17 mouse cellular contexts compared by ENCODE assay signal in genomic region chr4:106958117-106958516, GRCm38 (mm10). TPM values are rescaled to one million over a fixed set of nuclear protein-coding genes. Genes with fewer than 3 reads are reported as not detected.
DNase-seq lines count a peak whose midpoint lies in the region; ATAC-seq and TF ChIP-seq lines count a peak whose summit lies in the region.
"Had no signal": no experiment of that assay in that cellular context is flagged by ENCODE, and none has a peak within 500 bp of the region (broad histone marks: within the 10 kb centered on the region; RNA-seq: fewer than 3 reads in every experiment).

No protein-coding gene starts in this region.

- H3K4me3 ChIP-seq in midbrain, postnatal 0 days (ENCODE audit: low read depth, low read length): no peak overlapping the region
- H3K4me3 ChIP-seq in midbrain, embryonic 16.5 days (ENCODE audit: low read depth, low read length): no peak overlapping the region
- no peak overlapping the region for H3K4me3 ChIP-seq in intestine, embryonic 16.5 days (ENCODE audit: low read length)
- H3K4me3 ChIP-seq in stomach, embryonic 15.5 days (replicated peaks): no peak overlapping the region
- no peak overlapping the region for H3K4me3 ChIP-seq in lung, adult 2 months (replicated peaks; ENCODE audit: extremely low read depth, low read depth, low read length)
- H3K4me3 ChIP-seq: embryonic facial prominence, embryonic 13.5 days; forebrain, embryonic 10.5 days; midbrain, embryonic 10.5 days had no signal

- no peak for TF ChIP-seq POLR2A in lung, adult 2 months (IDR thresholded peaks at IDR 0.05; ENCODE audit: borderline replicate concordance, extremely low read depth, low read depth, low read length)

- no peaks in the 10 kb centered on the region for H3K27me3 ChIP-seq in midbrain, postnatal 0 days (ENCODE audit: insufficient read depth, low read length)
- no peaks in the 10 kb centered on the region for H3K27me3 ChIP-seq in midbrain, embryonic 16.5 days (ENCODE audit: control insufficient read depth, insufficient read depth, low read depth, low read length)
- no peaks in the 10 kb centered on the region for H3K27me3 ChIP-seq in intestine, embryonic 16.5 days (replicated peaks; ENCODE audit: control insufficient read depth, insufficient read depth, low read length)
- no peaks in the 10 kb centered on the region for H3K27me3 ChIP-seq in stomach, embryonic 15.5 days (replicated peaks)
- H3K27me3 ChIP-seq: embryonic facial prominence, embryonic 13.5 days had no signal

- H3K4me1 ChIP-seq in midbrain, postnatal 0 days (ENCODE audit: insufficient read depth, low read length): peaks cover 38% of the 10 kb centered on the region
- H3K4me1 ChIP-seq in midbrain, embryonic 16.5 days (ENCODE audit: control insufficient read depth, insufficient read depth, low read length): peaks cover 57% of the 10 kb centered on the region
- H3K4me1 ChIP-seq in intestine, embryonic 16.5 days (ENCODE audit: control insufficient read depth, insufficient read depth, low read length): peaks cover 60% of the 10 kb centered on the region
- H3K4me1 ChIP-seq in stomach, embryonic 15.5 days: peaks cover 52% of the 10 kb centered on the region
- H3K4me1 ChIP-seq in lung, adult 2 months (ENCODE audit: control insufficient read depth, insufficient read depth, low read length): peaks cover under 1% of the 10 kb centered on the region

- no peaks in the 10 kb centered on the region for H3K9me3 ChIP-seq in midbrain, postnatal 0 days (ENCODE audit: low read length)
- no peaks in the 10 kb centered on the region for H3K9me3 ChIP-seq in midbrain, embryonic 16.5 days (replicated peaks; ENCODE audit: control insufficient read depth, low read length, poor library complexity, severe bottlenecking)
- H3K9me3 ChIP-seq in intestine, embryonic 16.5 days (ENCODE audit: control insufficient read depth, low read length): no peaks in the 10 kb centered on the region
- H3K9me3 ChIP-seq in stomach, embryonic 15.5 days: no peaks in the 10 kb centered on the region
- H3K9me3 ChIP-seq: embryonic facial prominence, embryonic 13.5 days; forebrain, embryonic 10.5 days; G1E; midbrain, embryonic 10.5 days had no signal

- no peak for TF ChIP-seq CTCF in midbrain, postnatal 0 days (IDR thresholded peaks at IDR 0.05)
- no peak for TF ChIP-seq CTCF in lung, adult 2 months (IDR thresholded peaks at IDR 0.05; ENCODE audit: insufficient read depth, low read length)

- no peak overlapping the region for H3K4me2 ChIP-seq in midbrain, postnatal 0 days (ENCODE audit: low read depth, low read length, poor library complexity, severe bottlenecking)
- no peak overlapping the region for H3K4me2 ChIP-seq in midbrain, embryonic 16.5 days (ENCODE audit: low read length)
- H3K4me2 ChIP-seq in intestine, embryonic 16.5 days (ENCODE audit: low read depth, low read length): no peak overlapping the region
- H3K4me2 ChIP-seq in stomach, embryonic 15.5 days: no peak overlapping the region
- H3K4me2 ChIP-seq: embryonic facial prominence, embryonic 13.5 days had no signal

- 0 out of 2 replicates have a peak overlapping the region, but pooled peaks have one; percentile 7 for H3K27ac ChIP-seq in midbrain, postnatal 0 days (ENCODE audit: low read depth, low read length)
- H3K27ac ChIP-seq in midbrain, embryonic 16.5 days (ENCODE audit: low read length): no peak overlapping the region
- H3K27ac ChIP-seq in intestine, embryonic 16.5 days (ENCODE audit: low read length): 0 out of 2 replicates have a peak overlapping the region, but pooled peaks have one; percentile 6
- peak overlapping the region; percentile 46; the same call in 1 of the 2 replicates for H3K27ac ChIP-seq in stomach, embryonic 15.5 days
- H3K27ac ChIP-seq: embryonic facial prominence, embryonic 13.5 days; forebrain, embryonic 10.5 days; midbrain, embryonic 10.5 days had no signal

- H3K36me3 ChIP-seq in midbrain, postnatal 0 days (ENCODE audit: insufficient read depth, low read length): no peaks in the 10 kb centered on the region
- no peaks in the 10 kb centered on the region for H3K36me3 ChIP-seq in midbrain, embryonic 16.5 days (ENCODE audit: control insufficient read depth, insufficient read depth, low read length)
- no peaks in the 10 kb centered on the region for H3K36me3 ChIP-seq in intestine, embryonic 16.5 days (ENCODE audit: control insufficient read depth, insufficient read depth, low read length)
- no peaks in the 10 kb centered on the region for H3K36me3 ChIP-seq in stomach, embryonic 15.5 days

- WGBS in midbrain, postnatal 0 days: 83% methylated on average over 2 of the region's 2 CpGs
- 100% methylated on average over 2 of the region's 2 CpGs for WGBS in midbrain, embryonic 16.5 days
- WGBS in intestine, embryonic 16.5 days: 76% methylated on average over 2 of the region's 2 CpGs
- 73% methylated on average over 2 of the region's 2 CpGs for WGBS in stomach, embryonic 15.5 days
- 49% methylated on average over 2 of the region's 2 CpGs for WGBS in lung, adult 2 months

- no peak overlapping the region for H3K9ac ChIP-seq in midbrain, postnatal 0 days (replicated peaks; ENCODE audit: low read length, poor library complexity, severe bottlenecking)
- H3K9ac ChIP-seq in midbrain, embryonic 16.5 days (ENCODE audit: low read depth, low read length): no peak overlapping the region
- no peak overlapping the region for H3K9ac ChIP-seq in intestine, embryonic 16.5 days (ENCODE audit: low read depth, low read length)
- no peak overlapping the region for H3K9ac ChIP-seq in stomach, embryonic 15.5 days
- H3K9ac ChIP-seq: embryonic facial prominence, embryonic 13.5 days had no signal

- no peak for ATAC-seq in midbrain, postnatal 0 days (ENCODE audit: low FRiP score)
- ATAC-seq in midbrain, embryonic 16.5 days: no peak
- peak; percentile 98 for ATAC-seq in CD4-positive, CD25-positive, alpha-beta regulatory T cell, adult 4 months
- ATAC-seq in intestine, embryonic 16.5 days: no peak
- ATAC-seq in stomach, embryonic 15.5 days (ENCODE audit: insufficient read depth, low FRiP score, low read depth): no peak
- ATAC-seq: hindbrain, postnatal 0 days had no signal

- no peak for DNase-seq in midbrain, postnatal 0 days (ENCODE audit: low spot score)
- DNase-seq in left cerebral cortex, adult 18-20 months (ENCODE audit: low spot score in 2 of 2): no peak
- DNase-seq in lung, adult 2 months: no peak
- DNase-seq: cerebellum, postnatal 36 days; heart, postnatal 14 days; kidney, postnatal 10 days; liver; lung, postnatal 14 days had no signal

RNA-seq across cellular contexts. Expression of gene Ssbp3, which starts 47.6 kb away (rescaled TPM):
- 172 and 176 TPM in 2 replicates for total RNA-seq in midbrain, postnatal 0 days (2014; rRNA removed)
- 110 and 126 TPM in 2 replicates for polyA plus RNA-seq in midbrain, postnatal 0 days (2015; fragmentation: Nextera tagmentation; extraction: Ambion mirVana)
- 129 and 164 TPM in 2 replicates for polyA plus RNA-seq in midbrain, embryonic 16.5 days (2015; fragmentation: Nextera tagmentation; extraction: Ambion mirVana)
- polyA plus RNA-seq in CD4-positive, CD25-positive, alpha-beta regulatory T cell, adult 4 months (2017; shearing (Covaris generic)): 10 to 100 TPM; 60.0 to 60.9 TPM
- 38.0 and 53.4 TPM in 2 replicates for polyA plus RNA-seq in intestine, embryonic 16.5 days (2015; fragmentation: Nextera tagmentation; extraction: Ambion mirVana)
- 92.4 and 98.5 TPM in 2 replicates for polyA plus RNA-seq in stomach, embryonic 15.5 days (2015; fragmentation: Nextera tagmentation; extraction: Ambion mirVana)
- 100 to 1,000 TPM; 190 to 197 TPM for total RNA-seq in left cerebral cortex, adult 18-20 months (2021)
- polyA plus RNA-seq in lung, adult 2 months (2012; rRNA removed): 41.0 and 43.2 TPM in 2 replicates
